Mouse (Mus musculus): ENCODE data around the gene Arhgef33.
"Not testable (repeated sequence)": the region's sequence is repeated elsewhere in the genome, so short reads cannot be mapped to it uniquely, and the experiment has no call there.

- not testable (repeated sequence) for TF ChIP-seq GATA1, TAL1 (IDR thresholded peaks at IDR 0.05; ENCODE audit: low read length)
These were observed 71.2 kb downstream of the Arhgef33 start for GRCm38 (mm10) chr17:80378386-80378785.
